Mouse (Mus musculus) adrenal gland, adult (tissue): Measurements from ENCODE around the gene Nsrp1.
"Not testable (repeated sequence)": the region's sequence is repeated elsewhere in the genome, so short reads cannot be mapped to it uniquely, and the experiment has no call there.

ENCODE experiments used
- DNase-seq, 2 experiments: peaks; one replicate each; pipeline ENCODE4 v3.0.0; 2022 to 2023; ENCODE audit warnings: low spot score in 1 of 2; ENCODE audit not compliant: inconsistent age in 2 of 2

The Nsrp1 gene

GRCm38 (mm10) chr11:77078273-77079134 is at the start of gene Nsrp1:
TSS of gene Nsrp1 (minus strand) at chr11:77078435.
- peak; percentile 93 to 97 for DNase-seq

GRCm38 (mm10) chr11:77111141-77111540 is 32.9 kb upstream of the Nsrp1 start:
- no peak for DNase-seq

DNA sequence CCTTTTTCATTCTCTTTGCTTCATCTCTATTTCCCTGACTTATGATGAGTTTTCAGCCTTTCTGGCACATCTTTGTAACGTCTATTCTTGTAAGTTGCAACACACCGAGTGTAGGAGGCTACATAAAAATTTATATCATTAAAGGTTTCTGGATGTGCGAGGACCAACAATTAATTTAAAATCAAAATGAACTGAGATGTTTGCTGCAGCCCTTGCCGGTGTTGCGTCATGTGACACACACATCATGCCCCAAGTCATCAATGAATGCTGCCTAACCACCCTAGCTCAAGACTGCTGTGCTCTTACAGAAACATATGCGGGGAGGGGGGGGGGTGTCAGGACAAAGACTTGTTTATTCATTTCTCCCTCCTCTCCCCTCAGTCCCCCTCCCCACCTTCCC is 30.2 kb upstream of the Nsrp1 start:
- DNase-seq, result no peak

- DNase-seq, result not testable (repeated sequence)
These were observed 29.6 kb upstream of the Nsrp1 start for GRCm38 (mm10) chr11:77107872-77108271.

GRCm38 (mm10) chr11:77106961-77107360 is 28.7 kb upstream of the Nsrp1 start:
- DNase-seq, result no peak

GRCm38 (mm10) chr11:77100137-77100937 is 22.1 kb upstream of the Nsrp1 start:
- DNase-seq, result peak; percentile 78 to 94

GRCm38 (mm10) chr11:77098332-77098972 is 20.2 kb upstream of the Nsrp1 start:
- no peak for DNase-seq

GRCm38 (mm10) chr11:77096991-77097390 is 18.8 kb upstream of the Nsrp1 start:
- DNase-seq, result no peak

DNA sequence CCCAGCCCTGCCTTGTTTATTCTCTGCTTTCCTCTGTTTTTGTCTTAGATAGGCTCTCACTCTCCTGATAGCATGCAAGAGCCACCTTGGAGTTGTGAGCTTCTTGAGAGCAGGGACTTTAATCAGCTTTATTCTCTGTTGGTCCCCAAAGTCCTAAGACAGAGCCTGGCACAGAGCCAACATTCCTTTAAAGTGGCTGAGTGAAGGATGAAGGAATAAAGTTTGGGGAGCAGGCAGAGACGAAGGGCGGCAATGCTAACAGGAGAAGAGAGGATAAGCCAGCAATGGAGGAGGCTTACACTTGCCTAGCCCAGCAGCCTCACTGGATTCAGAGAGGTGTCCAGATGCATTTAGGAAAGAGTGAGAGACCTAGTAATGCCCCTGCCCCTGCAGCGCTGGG is 18.3 kb upstream of the Nsrp1 start:
- DNase-seq, result no peak

DNA sequence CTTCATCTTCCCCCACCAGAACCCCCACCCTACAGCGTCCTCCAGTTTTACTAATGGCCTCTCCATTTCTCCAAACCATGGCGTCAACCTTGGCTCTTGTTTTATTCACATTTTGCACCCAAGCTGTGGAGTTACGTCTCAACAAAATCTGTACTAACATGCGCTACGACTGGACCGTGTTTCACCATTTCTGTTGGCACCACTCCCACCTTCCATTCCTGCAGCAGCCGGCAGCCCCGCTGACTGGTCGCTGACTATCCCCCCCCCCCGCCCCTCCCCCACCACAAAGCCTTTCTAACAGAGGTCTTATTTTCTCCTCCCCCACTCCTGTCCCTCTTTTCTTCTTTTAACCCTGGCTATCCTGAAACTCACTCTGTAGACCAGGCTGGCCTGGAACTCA is 17.0 kb upstream of the Nsrp1 start:
- no peak for DNase-seq

DNA sequence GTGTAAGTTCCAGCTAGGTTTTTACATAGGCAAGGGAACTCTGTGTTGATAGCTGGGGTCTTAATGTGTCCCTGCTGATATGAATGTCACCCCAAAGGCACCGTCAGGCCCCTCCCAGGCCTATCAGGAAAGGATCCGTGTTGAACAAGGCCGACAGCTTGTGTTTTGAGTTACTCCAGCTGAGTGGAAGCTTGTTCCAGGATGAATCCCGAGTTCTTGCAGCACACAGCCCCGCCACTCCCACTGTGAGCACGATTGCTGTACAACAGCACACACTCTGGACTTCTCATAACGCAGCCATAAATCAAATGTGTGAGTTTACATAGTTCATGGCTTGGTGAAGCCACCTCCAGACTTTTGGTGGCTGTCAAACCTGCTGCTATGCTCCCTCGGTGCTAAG is 15.9 kb upstream of the Nsrp1 start:
- no peak for DNase-seq

DNA sequence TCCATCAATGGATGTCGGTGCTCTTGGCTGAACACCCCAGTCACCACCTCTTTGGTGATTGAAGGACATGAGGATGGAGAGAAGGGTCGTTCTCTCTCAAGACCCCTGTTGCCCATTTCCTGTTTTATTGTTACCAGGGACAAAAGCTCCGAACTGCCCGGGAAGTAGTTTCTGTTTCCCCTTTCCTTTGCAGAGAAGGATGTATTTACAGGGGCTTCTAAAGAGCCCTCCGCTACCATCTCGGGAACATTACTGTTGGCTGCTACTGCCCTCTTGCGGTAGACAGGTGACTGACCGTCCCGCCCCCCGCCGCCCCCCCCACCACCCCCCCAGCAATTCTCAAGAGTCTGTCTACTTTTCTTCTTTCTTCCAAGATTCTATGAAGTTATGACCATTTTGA is 15.0 kb upstream of the Nsrp1 start:
- peak; percentile 17 to 75 for DNase-seq

GRCm38 (mm10) chr11:77089162-77089561 is 10.9 kb upstream of the Nsrp1 start:
- DNase-seq, result no peak

DNA sequence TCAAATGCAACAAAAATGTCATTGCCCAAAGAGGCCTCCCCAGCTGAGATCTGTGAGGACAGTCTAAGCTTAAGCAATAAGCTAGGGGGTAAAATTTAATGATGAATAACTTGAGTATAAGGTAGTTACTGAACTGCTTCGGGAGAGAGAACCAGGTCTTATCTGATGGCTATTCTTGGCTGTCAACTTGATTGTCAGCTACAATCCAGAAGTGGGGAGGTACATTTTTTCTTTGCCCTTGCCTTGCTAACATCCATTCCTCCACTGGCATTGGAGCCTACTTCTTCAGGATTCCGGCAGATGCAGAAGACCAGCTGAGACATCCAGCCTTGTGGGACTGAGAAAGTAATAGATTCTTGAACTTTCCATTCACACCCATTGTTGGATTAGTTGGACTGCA is 8.8 kb upstream of the Nsrp1 start:
- DNase-seq, result no peak

DNA sequence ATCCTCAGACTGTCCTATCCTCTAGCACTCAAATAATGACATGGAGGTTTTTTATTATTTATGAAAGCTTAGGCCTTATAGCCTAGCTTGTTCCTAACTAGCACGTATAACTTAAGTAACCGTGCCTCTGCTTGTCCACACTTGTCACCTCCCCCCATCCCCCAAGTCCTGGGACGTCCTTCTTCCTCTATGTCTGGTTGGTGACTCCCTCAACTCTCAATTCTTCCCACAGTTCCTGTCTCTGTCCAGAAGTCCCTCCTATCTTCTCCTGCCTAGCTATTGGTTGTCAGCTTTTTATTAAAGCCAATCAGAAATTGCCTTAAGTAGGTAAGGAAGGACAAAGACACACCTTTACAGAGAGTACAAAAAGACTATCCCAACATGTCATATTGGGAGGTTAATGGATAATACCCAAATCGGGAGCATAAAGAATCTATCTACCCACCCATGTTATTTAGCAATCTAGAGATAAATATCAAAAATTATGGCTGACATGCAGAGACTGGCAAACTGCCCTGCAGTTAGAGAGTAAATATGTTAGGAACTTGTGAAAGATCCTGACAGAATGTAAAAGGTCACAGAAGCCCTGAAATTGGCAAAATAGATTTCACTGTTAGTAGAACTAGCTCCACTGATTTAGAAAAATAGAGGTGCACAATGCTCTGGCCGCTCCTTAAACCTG is 5.9 kb upstream of the Nsrp1 start:
- peak in 1 of 2 experiments; percentile 61 for DNase-seq

GRCm38 (mm10) chr11:77079361-77079760 is 1.1 kb upstream of the Nsrp1 start:
- DNase-seq, result no peak

GRCm38 (mm10) chr11:77077792-77078191 is 443 bp downstream of the Nsrp1 start:
- peak in 1 of 2 experiments; percentile 39 for DNase-seq

DNA sequence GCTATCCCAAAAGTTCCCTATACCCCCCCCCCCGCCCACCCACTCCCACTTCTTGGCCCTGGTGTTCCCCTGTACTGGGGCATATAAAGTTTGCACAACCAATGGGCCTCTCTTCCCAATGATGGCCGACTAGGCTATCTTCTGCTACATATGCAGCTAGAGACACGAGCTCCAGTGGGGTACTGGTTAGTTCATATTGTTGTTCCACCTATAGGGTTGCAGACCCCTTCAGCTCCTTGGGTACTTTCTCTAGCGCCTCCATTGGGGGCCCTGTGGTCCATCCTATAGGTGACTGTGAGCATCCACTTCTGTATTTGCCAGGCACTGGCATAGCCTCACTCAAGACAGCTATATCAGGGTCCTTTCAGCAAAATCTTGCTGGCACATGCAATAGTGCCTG is 904 bp downstream of the Nsrp1 start:
- DNase-seq, result not testable (repeated sequence)

- DNase-seq, result peak in 1 of 2 experiments; percentile 57
These were observed 7.5 kb downstream of the Nsrp1 start for GRCm38 (mm10) chr11:77070721-77071120.

- no peak for DNase-seq
These were observed 9.4 kb downstream of the Nsrp1 start for GRCm38 (mm10) chr11:77068825-77069224.

DNA sequence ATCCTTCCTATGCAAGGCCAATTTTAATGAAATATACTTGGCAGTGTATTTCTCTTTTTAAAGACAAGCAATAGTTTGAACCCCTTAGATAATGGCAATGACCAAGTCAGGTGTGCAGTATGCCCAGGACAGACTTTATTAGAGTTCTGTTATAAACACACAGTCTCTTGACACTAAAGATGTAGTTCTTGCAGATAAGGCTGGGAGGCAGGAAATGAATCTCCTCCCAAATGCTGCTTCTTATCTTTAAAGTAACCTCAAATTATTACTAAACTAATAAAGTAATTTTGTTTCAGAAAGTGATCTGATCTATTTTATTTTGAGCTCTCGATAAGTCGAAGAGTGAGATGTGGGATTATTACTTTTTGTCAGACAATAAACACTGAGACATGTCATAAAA is 14.8 kb downstream of the Nsrp1 start:
- no peak for DNase-seq
